Mouse (Mus musculus): ENCODE data around the gene Nwd1.

- no peak for TF ChIP-seq CTCF (IDR thresholded peaks at IDR 0.05; ENCODE audit: low read depth, low read length)
- TF ChIP-seq POLR2A (IDR thresholded peaks at IDR 0.05; ENCODE audit: borderline replicate concordance, low read depth, low read length): no peak
Observed at GRCm38 (mm10) chr8:72760216-72760615, 113.7 kb downstream of the Nwd1 start.

Data from bone marrow macrophage, adult 2 months (primary cell).